Mouse (Mus musculus): ENCODE results near the gene Tmem30c.

- TF ChIP-seq CTCF (IDR thresholded peaks at IDR 0.05; ENCODE audit: low read depth) (no peak), EP300 (IDR thresholded peaks at IDR 0.05; ENCODE audit: low read depth) (no peak)
These were observed 44.2 kb upstream of the Tmem30c start for GRCm38 (mm10) chr16:57336770-57337423.
